Mouse (Mus musculus) T-cell, adult 66 days (primary cell): Measurements from ENCODE around the gene Gk5. TPM values are rescaled to one million over a fixed set of nuclear protein-coding genes. Genes with fewer than 3 reads are reported as not detected.

Source experiments
- total RNA-seq, 2 experiments: library from RNA; stranded (reverse); gene quantifications; 3 replicates in 1 of 2; 4 replicates in 1 of 2; pipeline ENCODE4 v1.2.4; 2023

Gene Gk5
- 1 to 10 TPM; 6.3 to 7.6 TPM for total RNA-seq

GRCm38 (mm10) chr9:96118861-96119772 lies at the start of gene Gk5:
TSS of gene Gk5 (plus strand) at chr9:96119362.

GRCm38 (mm10) chr9:96195885-96196622 lies 76.9 kb downstream of the Gk5 start, which contains the start of gene Tfdp2:
TSS of gene Tfdp2 (plus strand) at chr9:96196275.

Other genes starting within 250 kb of the Gk5 start
- gene Xrn1, start 164.6 kb upstream of the Gk5 start, total RNA-seq, result 10 to 100 TPM; 64.1 to 66.8 TPM
- gene Tfdp2, start 76.9 kb downstream of the Gk5 start, total RNA-seq, result 10 to 100 TPM; 13.8 to 16.0 TPM
- gene Atp1b3, start 245.1 kb downstream of the Gk5 start, total RNA-seq, result 100 to 1,000 TPM; 592 to 610 TPM